Mouse (Mus musculus): ENCODE results near the gene Uprt. TPM values are rescaled to one million over a fixed set of nuclear protein-coding genes. Genes with fewer than 3 reads are reported as not detected.

Gene Uprt
- polyA plus RNA-seq, 1 experiment from 2014 or later, result 1.3 TPM

DNA sequence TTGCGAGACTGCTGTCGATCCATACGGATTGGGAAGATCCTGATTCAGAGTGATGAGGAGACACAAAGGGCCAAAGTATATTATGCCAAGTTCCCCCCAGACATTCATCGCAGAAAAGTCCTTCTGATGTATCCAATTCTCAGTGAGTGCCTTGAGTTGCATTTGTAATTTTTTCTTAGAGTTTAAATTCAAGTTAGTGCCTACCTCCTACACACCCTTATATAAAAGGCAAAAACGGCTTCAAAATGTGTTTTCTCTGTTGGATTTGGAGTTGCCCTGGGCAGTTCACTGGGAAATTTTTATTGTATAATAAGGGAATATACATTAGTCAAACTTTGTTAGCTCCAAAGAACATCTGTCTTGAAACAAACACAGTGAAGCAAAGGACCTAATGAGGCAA, 19.1 kb downstream of the Uprt start:
- no peaks in the 10 kb centered on the region for H3K4me1 ChIP-seq
- WGBS, result 82% methylated on average over 5 of the region's 5 CpGs
- no peak overlapping the region for H3K9ac ChIP-seq
- H3K27me3 ChIP-seq (replicated peaks), result peaks cover 11% of the 10 kb centered on the region; the same call in 1 of the 2 replicates
- no peaks in the 10 kb centered on the region for H3K9me3 ChIP-seq
- no peak for ATAC-seq (ENCODE audit: extremely low read depth, insufficient number of reproducible peaks, low FRiP score, low TSS enrichment)
- no peak overlapping the region for H3K27ac ChIP-seq (replicated peaks)
- H3K4me3 ChIP-seq, result no peak overlapping the region
- 0 out of 2 replicates have a peak, but pooled peaks cover under 1% of the 10 kb centered on the region for H3K36me3 ChIP-seq
- no peak overlapping the region for H3K4me2 ChIP-seq

DNA sequence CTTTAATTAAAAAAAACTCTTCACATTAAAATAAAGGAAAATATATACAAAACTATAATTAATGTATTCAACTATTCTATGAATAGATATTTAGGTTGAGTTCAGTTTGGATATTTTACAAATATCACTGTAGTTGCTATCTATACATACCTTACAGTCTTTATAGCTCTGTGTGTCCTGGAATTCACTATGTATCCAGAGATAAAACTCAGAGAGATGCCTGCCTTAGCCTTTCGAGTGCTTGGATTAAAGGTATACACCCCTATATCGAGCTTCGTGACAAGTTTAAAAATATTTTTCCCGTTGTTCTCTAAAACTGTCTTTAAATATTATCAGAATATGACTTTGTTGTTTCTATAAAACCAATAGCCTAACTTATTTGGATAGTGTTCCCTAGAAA, 60.0 kb downstream of the Uprt start:
- no peak overlapping the region for H3K9ac ChIP-seq
- H3K27me3 ChIP-seq (replicated peaks), result peaks cover 14% of the 10 kb centered on the region
- 70% methylated on average over 4 of the region's 4 CpGs for WGBS
- no peak overlapping the region for H3K27ac ChIP-seq (replicated peaks)
- H3K36me3 ChIP-seq, result no peaks in the 10 kb centered on the region
- H3K4me2 ChIP-seq, result no peak overlapping the region
- no peaks in the 10 kb centered on the region for H3K9me3 ChIP-seq
- no peaks in the 10 kb centered on the region for H3K4me1 ChIP-seq
- no peak overlapping the region for H3K4me3 ChIP-seq
- no peak for ATAC-seq (ENCODE audit: extremely low read depth, insufficient number of reproducible peaks, low FRiP score, low TSS enrichment)

DNA sequence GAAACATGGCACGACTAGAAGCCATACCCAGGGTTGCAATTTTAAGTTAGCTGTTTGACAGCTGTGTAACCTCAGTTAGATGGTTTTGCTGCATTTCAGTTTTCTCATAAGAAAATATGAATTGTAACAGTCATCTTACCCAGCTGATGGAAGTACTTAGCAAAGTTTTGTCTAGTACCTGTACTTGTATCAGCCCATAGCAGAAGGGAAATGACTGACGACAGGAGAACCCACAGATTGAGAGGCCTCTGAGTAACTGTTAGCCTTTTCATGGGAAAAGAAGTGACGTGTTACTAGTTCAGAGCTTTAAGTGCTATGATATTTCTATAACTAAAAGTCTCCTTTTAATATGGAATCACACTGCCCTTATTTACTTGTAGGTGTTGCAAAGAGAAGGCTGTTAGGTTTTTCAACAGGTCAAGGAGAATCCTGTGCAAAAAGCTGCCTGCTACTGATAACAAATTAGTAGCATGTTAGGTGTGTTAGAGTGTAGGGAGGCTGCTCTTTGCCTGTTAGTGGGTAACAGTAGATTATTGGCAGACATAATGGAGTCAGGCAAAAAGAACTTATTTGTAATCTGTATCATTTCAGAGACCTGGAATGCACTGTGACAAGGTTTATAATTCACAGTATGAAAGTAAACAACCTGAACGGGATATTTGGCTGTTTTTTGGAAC, 61.4 kb downstream of the Uprt start:
- ATAC-seq (ENCODE audit: extremely low read depth, insufficient number of reproducible peaks, low FRiP score, low TSS enrichment), result no peak
- H3K36me3 ChIP-seq, result no peaks in the 10 kb centered on the region
- no peaks in the 10 kb centered on the region for H3K4me1 ChIP-seq
- H3K4me3 ChIP-seq, result no peak overlapping the region
- no peaks in the 10 kb centered on the region for H3K9me3 ChIP-seq
- H3K4me2 ChIP-seq, result no peak overlapping the region
- no peak overlapping the region for H3K9ac ChIP-seq
- H3K27ac ChIP-seq (replicated peaks), result no peak overlapping the region
- peaks cover 10% of the 10 kb centered on the region for H3K27me3 ChIP-seq (replicated peaks)
- 64% methylated on average over 4 of the region's 4 CpGs for WGBS

DNA sequence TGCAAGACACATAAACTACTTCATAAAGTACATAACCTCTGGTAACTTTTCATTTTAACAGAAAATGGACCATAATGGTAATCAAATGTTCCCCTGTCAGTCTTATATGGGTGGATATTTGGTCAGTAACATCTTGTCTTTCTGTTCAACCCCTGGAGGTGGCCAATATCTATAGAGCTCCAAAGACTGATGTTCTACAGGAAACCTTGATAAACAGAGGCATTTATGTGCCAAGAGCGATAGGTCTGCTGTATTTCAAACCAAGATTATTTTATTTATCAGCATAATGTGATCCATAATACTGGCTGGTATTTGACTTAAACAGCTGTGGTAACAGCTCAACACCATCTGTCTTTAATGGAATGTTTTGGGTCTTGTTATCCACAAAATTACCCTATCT, 62.7 kb downstream of the Uprt start:
- Histone ChIP-seq H3K9me3 (no peaks in the 10 kb centered on the region), H3K9ac (no peak overlapping the region), H3K36me3 (no peaks in the 10 kb centered on the region), H3K27ac (replicated peaks) (no peak overlapping the region), H3K4me1 (no peaks in the 10 kb centered on the region), H3K27me3 (replicated peaks) (peaks cover 10% of the 10 kb centered on the region), H3K4me2 (no peak overlapping the region), H3K4me3 (no peak overlapping the region)
- no peak for ATAC-seq (ENCODE audit: extremely low read depth, insufficient number of reproducible peaks, low FRiP score, low TSS enrichment)
- WGBS, result 82% methylated on average over 1 of the region's 1 CpGs

Other genes starting within 250 kb of the Uprt start
- 8.2 and 8.4 TPM in 2 replicates for gene Abcb7, start 69.0 kb upstream of the Uprt start, polyA plus RNA-seq (2015; fragmentation: Nextera tagmentation; extraction: Ambion mirVana)
- 5.2 and 5.4 TPM in 2 replicates for gene Zdhhc15, start 188.2 kb downstream of the Uprt start, polyA plus RNA-seq (2015; fragmentation: Nextera tagmentation; extraction: Ambion mirVana)

Data from heart, embryonic 13.5 days (tissue).